Mouse (Mus musculus) liver, embryonic 14.5 days (tissue): ENCODE measurements at regions not wholly inside any gene's neighbourhood (a gene's known extent, or its start where the extent isn't known, plus 50 kb on each side); places are given as distances from the start of the nearest gene placed in this dataset.

Experiments
- ATAC-seq: fragments of 200-750 bp; cut with Nextera tagmentation; 2 replicates; pipeline ENCODE4 v1.8.0; 2017; ENCODE audit warnings: moderate number of reproducible peaks, mild to moderate bottlenecking, moderate library complexity; ENCODE audit not compliant: insufficient read depth
- DNase-seq, 3 experiments: peaks; one replicate each; pipeline ENCODE4 v3.0.0-alpha.2; 2012 to 2013; ENCODE audit warnings: low read depth in 3 of 3, low spot score in 3 of 3
- H3K27ac ChIP-seq: fragments of 300-500 bp; sonication (generic); 2 replicates; pipeline ENCODE4 v1.5.1; 2014; ENCODE audit warnings: moderate library complexity, mild to moderate bottlenecking, control low read depth, inconsistent platforms
- H3K27me3 ChIP-seq: fragments of 300-500 bp; sonication (generic); 2 replicates; pipeline ENCODE4 v1.6.1; 2014; ENCODE audit warnings: mild to moderate bottlenecking, low read length, moderate library complexity; ENCODE audit not compliant: control insufficient read depth, insufficient read depth
- H3K36me3 ChIP-seq: fragments of 300-500 bp; sonication (generic); replicated peaks from 2 replicates; pipeline ENCODE4 v1.6.1; 2014; ENCODE audit warnings: low read depth; ENCODE audit not compliant: control insufficient read depth, insufficient read depth
- H3K4me1 ChIP-seq, 2 experiments: fragments of 200-500 bp in 1 of 2; fragments of 300-500 bp in 1 of 2; sonication (generic) in 1 of 2; replicated peaks; 2 replicates each; pipeline ENCODE4 v1.6.1; 2012 to 2014; ENCODE audit warnings: antibody characterized with exemption in 1 of 2, inconsistent platforms in 1 of 2, low read length in 1 of 2; ENCODE audit not compliant: control insufficient read depth in 2 of 2, insufficient read depth in 2 of 2
- H3K4me2 ChIP-seq: fragments of 300-500 bp; sonication (generic); 2 replicates; pipeline ENCODE4 v1.6.1; 2014; ENCODE audit warnings: low read depth, mild to moderate bottlenecking, control low read depth, moderate library complexity
- H3K4me3 ChIP-seq, 2 experiments: fragments of 200-500 bp in 1 of 2; fragments of 300-500 bp in 1 of 2; sonication (generic) in 1 of 2; 2 replicates each; pipeline ENCODE4 v1.5.1; 2012 to 2014; ENCODE audit warnings: low read depth in 2 of 2, low read length in 2 of 2, mild to moderate bottlenecking in 2 of 2, control low read depth in 1 of 2, inconsistent platforms in 1 of 2, moderate library complexity in 1 of 2; ENCODE audit not compliant: insufficient read depth in 1 of 2
- H3K9ac ChIP-seq: fragments of 300-500 bp; sonication (generic); replicated peaks from 2 replicates; pipeline ENCODE4 v1.6.1; 2014; ENCODE audit warnings: mild to moderate bottlenecking, control low read depth, moderate library complexity
- H3K9me3 ChIP-seq: fragments of 300-500 bp; sonication (generic); 2 replicates; pipeline ENCODE4 v1.6.1; 2016; ENCODE audit warnings: low read length, mixed read lengths; ENCODE audit not compliant: control insufficient read depth
- CTCF ChIP-seq: IDR thresholded peaks from 2 replicates; pipeline ENCODE4 v1.5.1; 2016; ENCODE audit warnings: antibody characterized with exemption, low read depth, control low read depth
- EP300 ChIP-seq: IDR thresholded peaks from 2 replicates; pipeline ENCODE4 v1.6.1; 2016; ENCODE audit warnings: antibody characterized with exemption, low read depth
- WGBS: fragments of 180-500 bp; shearing (Covaris S2); extraction: QIAGEN DNeasy Blood & Tissue Kit; methylation state at CpG from one replicate; pipeline ENCODE4 v1.1.7; 2014; ENCODE audit not compliant: insufficient replicate concordance; 5-methylcytosine and 5-hydroxymethylcytosine counted together

- no peak overlapping the region for H3K9ac ChIP-seq
- ATAC-seq (no peak), DNase-seq (no peak)
- H3K4me3 ChIP-seq: no peak overlapping the region
- no peaks in the 10 kb centered on the region for H3K9me3 ChIP-seq
- H3K4me2 ChIP-seq: no peak overlapping the region
- TF ChIP-seq CTCF: no peak
- no peak for TF ChIP-seq EP300
- no peaks in the 10 kb centered on the region for H3K4me1 ChIP-seq
- no peaks in the 10 kb centered on the region for H3K27me3 ChIP-seq
- no peaks in the 10 kb centered on the region for H3K36me3 ChIP-seq
- no peak overlapping the region for H3K27ac ChIP-seq
- WGBS: 72% methylated on average over 3 of the region's 3 CpGs
Observed at GRCm38 (mm10) chr7:125248386-125248785, 196.1 kb upstream of the Kdm8 start.

DNA sequence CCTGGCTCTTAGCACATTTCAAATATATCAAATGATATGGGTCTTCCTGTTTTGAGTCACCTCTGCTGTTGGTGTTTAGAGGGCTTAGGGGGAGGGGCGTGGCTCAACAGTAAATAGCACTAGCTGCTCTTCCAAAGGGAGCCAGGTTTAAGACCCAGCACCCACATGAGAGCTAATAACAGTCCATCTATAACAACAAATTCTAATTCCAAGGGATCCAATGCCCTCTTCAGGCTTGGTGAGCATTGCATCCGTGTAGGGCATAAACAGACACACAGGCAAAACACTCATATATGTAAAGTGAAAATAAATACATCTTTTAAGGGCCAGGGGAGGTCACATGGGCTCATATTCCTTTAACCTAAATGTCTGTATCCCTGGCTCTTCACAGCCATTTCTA, 194.1 kb upstream of the Kdm8 start:
- Histone ChIP-seq H3K9ac (no peak overlapping the region), H3K27me3 (no peaks in the 10 kb centered on the region), H3K4me2 (no peak overlapping the region), H3K4me3 (no peak overlapping the region), H3K9me3 (no peaks in the 10 kb centered on the region), H3K36me3 (no peaks in the 10 kb centered on the region), H3K4me1 (no peaks in the 10 kb centered on the region), H3K27ac (no peak overlapping the region)
- TF ChIP-seq EP300: no peak
- TF ChIP-seq CTCF: no peak
- no peak for DNase-seq
- no peak for ATAC-seq
- 38% methylated on average over 2 of the region's 2 CpGs for WGBS

GRCm38 (mm10) chr7:125250970-125251585, 193.4 kb upstream of the Kdm8 start:
- no peak for DNase-seq
- no peak overlapping the region for H3K4me2 ChIP-seq
- no peaks in the 10 kb centered on the region for H3K36me3 ChIP-seq
- no peaks in the 10 kb centered on the region for H3K4me1 ChIP-seq
- no peaks in the 10 kb centered on the region for H3K27me3 ChIP-seq
- H3K9me3 ChIP-seq: no peaks in the 10 kb centered on the region
- no peak overlapping the region for H3K9ac ChIP-seq
- no peak overlapping the region for H3K27ac ChIP-seq
- no peak overlapping the region for H3K4me3 ChIP-seq
- WGBS: 65% methylated on average over 6 of the region's 6 CpGs
- ATAC-seq: no peak
- TF ChIP-seq CTCF (no peak), EP300 (no peak)

DNA sequence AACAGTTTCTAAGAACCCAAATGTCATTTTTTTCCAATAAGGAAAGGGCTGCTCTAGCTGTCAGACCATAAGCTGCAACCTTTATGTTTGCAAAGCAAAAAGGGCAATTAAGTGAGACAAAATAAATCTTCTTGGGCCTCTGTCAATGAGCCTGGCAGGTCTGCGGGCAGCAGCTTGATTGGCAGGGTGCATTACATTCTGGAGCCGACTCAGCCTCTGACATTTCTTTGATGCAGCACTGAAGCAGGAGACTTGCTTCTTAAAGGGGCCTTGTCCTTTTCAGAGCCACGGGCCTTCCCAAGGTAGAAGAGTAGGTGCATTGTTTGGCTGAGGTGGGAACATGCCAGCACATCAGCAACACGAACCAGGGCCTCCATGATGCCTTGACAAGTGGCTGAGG, 190.2 kb upstream of the Kdm8 start:
- 30% methylated on average over 4 of the region's 4 CpGs for whole genome bisulfite sequencing
- Histone ChIP-seq H3K4me3 (no peak overlapping the region), H3K27ac (no peak overlapping the region), H3K4me1 (no peaks in the 10 kb centered on the region), H3K9ac (no peak overlapping the region), H3K4me2 (no peak overlapping the region), H3K9me3 (no peaks in the 10 kb centered on the region), H3K36me3 (no peaks in the 10 kb centered on the region), H3K27me3 (no peaks in the 10 kb centered on the region)
- no peak for ATAC-seq
- no peak for TF ChIP-seq EP300
- no peak for TF ChIP-seq CTCF
- no peak for DNase-seq

DNA sequence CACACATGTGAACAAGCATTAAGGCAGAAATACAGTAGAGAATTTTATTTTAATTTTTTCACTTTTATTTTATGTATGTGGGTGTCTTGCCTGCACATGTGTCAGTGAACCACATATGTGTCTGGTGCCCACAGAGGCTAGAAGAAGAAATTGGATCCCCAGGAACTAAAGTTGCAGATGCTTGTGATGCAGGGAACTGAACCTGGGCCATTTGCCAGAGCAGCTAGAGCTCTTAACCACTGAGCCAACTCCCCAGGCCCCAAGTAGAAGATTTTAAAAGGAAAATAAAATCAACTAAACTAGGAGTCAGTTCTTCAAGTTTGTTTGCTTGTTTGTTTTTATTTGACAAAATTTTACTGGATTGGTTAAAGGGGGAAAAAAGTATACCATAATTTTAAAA, 185.5 kb upstream of the Kdm8 start:
- no peaks in the 10 kb centered on the region for H3K9me3 ChIP-seq
- no peak overlapping the region for H3K4me2 ChIP-seq
- TF ChIP-seq EP300: no peak
- TF ChIP-seq CTCF: no peak
- ATAC-seq (no peak), DNase-seq (no peak)
- H3K36me3 ChIP-seq: no peaks in the 10 kb centered on the region
- no peaks in the 10 kb centered on the region for H3K27me3 ChIP-seq
- no peak overlapping the region for H3K9ac ChIP-seq
- no peak overlapping the region for H3K4me3 ChIP-seq
- no peak overlapping the region for H3K27ac ChIP-seq
- no peaks in the 10 kb centered on the region for H3K4me1 ChIP-seq

- TF ChIP-seq CTCF (no peak), EP300 (no peak)
- Histone ChIP-seq H3K36me3 (no peaks in the 10 kb centered on the region), H3K9ac (no peak overlapping the region), H3K27me3 (no peaks in the 10 kb centered on the region), H3K4me3 (no peak overlapping the region), H3K4me2 (no peak overlapping the region), H3K9me3 (no peaks in the 10 kb centered on the region), H3K27ac (no peak overlapping the region), H3K4me1 (no peaks in the 10 kb centered on the region)
- DNase-seq (no peak), ATAC-seq (no peak)
- 36% methylated on average over 2 of the region's 2 CpGs for WGBS
Observed at GRCm38 (mm10) chr7:125262133-125262532, 182.3 kb upstream of the Kdm8 start.
